13 mouse cellular contexts compared by ENCODE assay signal in genomic region chr10:20006333-20007093, GRCm38 (mm10).
DNase-seq lines count a peak whose midpoint lies in the region; ATAC-seq and TF ChIP-seq lines count a peak whose summit lies in the region.
"Had no signal": no experiment of that assay in that cellular context is flagged by ENCODE, and none has a peak within 500 bp of the region (broad histone marks: within the 10 kb centered on the region; RNA-seq: fewer than 3 reads in every experiment).

No protein-coding gene starts in this region.

- H3K9me3 ChIP-seq in heart, embryonic 12.5 days (replicated peaks), result no peaks in the 10 kb centered on the region
- no peaks in the 10 kb centered on the region for H3K9me3 ChIP-seq in midbrain, embryonic 11.5 days (ENCODE audit: control insufficient read depth, low read length)
- H3K9me3 ChIP-seq in limb, embryonic 10.5 days (replicated peaks), result no peaks in the 10 kb centered on the region
- H3K9me3 ChIP-seq: intestine, embryonic 15.5 days had no signal

- no peak overlapping the region for H3K4me2 ChIP-seq in heart, embryonic 12.5 days
- no peak overlapping the region for H3K4me2 ChIP-seq in midbrain, embryonic 11.5 days
- H3K4me2 ChIP-seq: intestine, embryonic 15.5 days had no signal

- no peak for TF ChIP-seq CTCF in brain, embryonic 14.5 days (IDR thresholded peaks at IDR 0.05; ENCODE audit: borderline replicate concordance, extremely low read depth, insufficient read depth, insufficient read length)

- no peak for ATAC-seq in heart, embryonic 12.5 days (ENCODE audit: insufficient number of reproducible peaks, low FRiP score)
- ATAC-seq in midbrain, embryonic 11.5 days (ENCODE audit: low FRiP score), result 0 out of 2 replicates have a peak, but pooled peaks have one; percentile 55
- ATAC-seq: intestine, embryonic 15.5 days; Patski had no signal

- H3K4me1 ChIP-seq in heart, embryonic 12.5 days (replicated peaks), result peaks cover 14% of the 10 kb centered on the region
- H3K4me1 ChIP-seq in midbrain, embryonic 11.5 days (ENCODE audit: control insufficient read depth, insufficient read depth, low read length), result peaks cover 13% of the 10 kb centered on the region
- peaks cover 19% of the 10 kb centered on the region for H3K4me1 ChIP-seq in limb, embryonic 10.5 days

- 68% methylated on average over 17 of the region's 17 CpGs for WGBS in heart, embryonic 12.5 days
- WGBS in midbrain, embryonic 11.5 days, result 37% methylated on average over 17 of the region's 17 CpGs
- 87% methylated on average over 17 of the region's 17 CpGs for WGBS in limb, embryonic 10.5 days

- no peak for TF ChIP-seq POLR2A in brain, embryonic 14.5 days (IDR thresholded peaks at IDR 0.05; ENCODE audit: borderline replicate concordance, extremely low read depth, insufficient read depth, insufficient read length, poor library complexity, severe bottlenecking)

- peak overlapping the region; percentile 22; the same call in 1 of the 2 replicates for H3K27ac ChIP-seq in heart, embryonic 12.5 days (ENCODE audit: poor library complexity, severe bottlenecking)
- H3K27ac ChIP-seq in midbrain, embryonic 11.5 days (ENCODE audit: low read depth, low read length), result no peak overlapping the region
- no peak overlapping the region for H3K27ac ChIP-seq in limb, embryonic 10.5 days
- H3K27ac ChIP-seq: intestine, embryonic 15.5 days had no signal

- DNase-seq in heart, postnatal 4 days, result no peak
- peak; percentile 49 for DNase-seq in brain, embryonic 14.5 days (ENCODE audit: low read depth)
- DNase-seq in cerebellum, postnatal 25 days, result peak; percentile 55 to 58
- DNase-seq in midbrain, embryonic 11.5 days (ENCODE audit: low spot score, missing footprints), result peak; percentile 88
- DNase-seq in kidney, adult 8-10 months, result no peak
- no peak for DNase-seq in kidney, postnatal 25 days
- no peak for DNase-seq in limb, embryonic 10.5 days (ENCODE audit: low spot score)
- DNase-seq: liver had no signal

- no peaks in the 10 kb centered on the region for H3K36me3 ChIP-seq in heart, embryonic 12.5 days
- no peaks in the 10 kb centered on the region for H3K36me3 ChIP-seq in midbrain, embryonic 11.5 days (ENCODE audit: control insufficient read depth, insufficient read depth, low read length)
- no peaks in the 10 kb centered on the region for H3K36me3 ChIP-seq in limb, embryonic 10.5 days
- H3K36me3 ChIP-seq: intestine, embryonic 15.5 days had no signal

- H3K9ac ChIP-seq in heart, embryonic 12.5 days, result no peak overlapping the region
- no peak overlapping the region for H3K9ac ChIP-seq in midbrain, embryonic 11.5 days (ENCODE audit: low read length)
- H3K9ac ChIP-seq: intestine, embryonic 15.5 days had no signal

- 0 out of 2 replicates have a peak, but pooled peaks cover 15% of the 10 kb centered on the region for H3K27me3 ChIP-seq in heart, embryonic 12.5 days (replicated peaks)
- no peaks in the 10 kb centered on the region for H3K27me3 ChIP-seq in midbrain, embryonic 11.5 days (ENCODE audit: control insufficient read depth, insufficient read depth, low read length)
- no peaks in the 10 kb centered on the region for H3K27me3 ChIP-seq in limb, embryonic 10.5 days (ENCODE audit: low read depth, poor library complexity, severe bottlenecking)
- H3K27me3 ChIP-seq: intestine, embryonic 15.5 days; megakaryocyte, embryonic 14.5 days; Patski had no signal

- H3K4me3 ChIP-seq in heart, embryonic 12.5 days, result no peak overlapping the region
- H3K4me3 ChIP-seq in midbrain, embryonic 11.5 days (ENCODE audit: low read depth, low read length), result no peak overlapping the region
- no peak overlapping the region for H3K4me3 ChIP-seq in limb, embryonic 10.5 days
- H3K4me3 ChIP-seq: erythroblast, embryonic 14.5 days; intestine, embryonic 15.5 days; megakaryocyte, embryonic 14.5 days had no signal

Comparison
In these comparisons a context has a peak if more than half of its experiments do, and no peak if none do; other contexts are left out.
1. DNase-seq: peak in brain, embryonic 14.5 days (single experiment), cerebellum, postnatal 25 days (2 of 2) and midbrain, embryonic 11.5 days (single experiment); none in heart, postnatal 4 days (single experiment), kidney, adult 8-10 months (0 of 2), kidney, postnatal 25 days (0 of 2) and limb, embryonic 10.5 days (single experiment).